Mouse (Mus musculus): ENCODE results near the gene Kalrn.

Kalrn gene

DNA sequence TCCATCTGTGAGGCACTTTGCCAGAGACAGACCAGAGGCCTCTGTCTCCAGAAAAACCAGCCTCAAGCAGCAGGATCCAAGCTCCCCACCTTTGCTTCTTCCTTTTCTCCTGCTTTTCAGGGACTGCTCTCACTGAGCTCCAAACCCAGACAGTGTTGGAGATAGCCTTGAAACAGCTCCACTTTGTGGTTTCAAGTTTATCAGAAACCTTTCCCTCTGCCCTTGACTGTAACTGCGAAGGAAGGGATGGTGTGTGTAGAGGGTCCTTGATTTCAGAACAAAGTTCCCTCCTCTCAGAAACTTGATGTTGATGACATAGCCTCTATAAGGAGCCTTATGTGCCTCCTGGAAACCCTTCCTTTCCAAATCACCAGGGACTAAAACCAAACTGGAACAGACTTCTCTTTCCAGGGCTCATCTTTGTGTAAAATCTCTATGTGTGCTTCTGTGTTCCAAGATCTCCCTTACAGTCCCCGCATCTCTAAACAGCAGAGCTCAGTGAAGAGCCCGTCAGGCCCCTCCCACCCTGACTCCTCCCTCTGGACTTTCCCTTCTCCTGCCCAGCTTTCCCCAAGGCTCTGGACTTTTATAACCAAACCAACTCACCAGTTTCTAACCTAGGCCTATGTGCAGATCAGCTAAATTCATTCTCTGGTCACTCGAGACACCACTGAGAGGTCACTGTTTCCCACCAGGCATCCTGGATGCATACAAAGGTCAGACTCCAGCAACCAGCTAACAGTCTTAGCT is 415.8 kb downstream of the Kalrn start:
- peak; percentile 61 for DNase-seq

DNA sequence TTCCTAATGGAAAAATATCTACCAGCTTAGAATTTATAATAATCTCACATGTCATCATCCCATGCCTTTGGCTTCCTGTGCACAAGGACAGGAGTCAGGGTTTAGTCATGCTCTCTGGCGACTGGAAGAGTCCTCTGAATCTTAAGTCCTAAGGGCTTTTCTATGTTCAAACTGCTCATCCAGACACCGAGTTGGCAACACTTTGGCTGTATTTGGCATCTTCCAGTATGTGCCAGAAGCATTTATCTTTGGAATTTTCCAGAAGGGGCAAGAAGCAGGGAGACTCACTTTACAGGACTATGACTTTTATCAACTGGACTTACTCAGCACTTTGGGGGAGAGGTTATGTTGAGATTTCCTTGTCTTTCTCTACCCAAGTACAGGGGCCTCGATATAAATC is 417.6 kb downstream of the Kalrn start:
- no peak for DNase-seq

DNA sequence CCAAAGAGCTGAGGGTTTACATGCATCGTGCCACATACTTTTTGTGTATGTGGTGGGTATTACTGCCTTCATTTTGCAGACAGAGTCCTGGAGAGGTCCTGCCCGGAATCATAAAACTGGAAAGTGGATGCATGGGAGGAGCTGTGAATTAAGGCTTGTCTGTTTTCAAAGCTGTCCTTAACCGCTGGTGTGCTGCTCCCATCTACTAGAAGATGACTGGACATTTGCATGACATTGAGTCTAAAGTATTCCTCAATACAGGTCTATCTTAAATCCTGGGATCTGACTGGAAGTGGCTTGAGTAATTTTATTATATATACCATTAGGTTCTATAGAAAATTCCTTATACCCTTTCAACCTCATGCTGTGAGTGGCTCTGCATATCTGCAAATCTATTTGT is 418.4 kb downstream of the Kalrn start:
- DNase-seq: no peak

DNA sequence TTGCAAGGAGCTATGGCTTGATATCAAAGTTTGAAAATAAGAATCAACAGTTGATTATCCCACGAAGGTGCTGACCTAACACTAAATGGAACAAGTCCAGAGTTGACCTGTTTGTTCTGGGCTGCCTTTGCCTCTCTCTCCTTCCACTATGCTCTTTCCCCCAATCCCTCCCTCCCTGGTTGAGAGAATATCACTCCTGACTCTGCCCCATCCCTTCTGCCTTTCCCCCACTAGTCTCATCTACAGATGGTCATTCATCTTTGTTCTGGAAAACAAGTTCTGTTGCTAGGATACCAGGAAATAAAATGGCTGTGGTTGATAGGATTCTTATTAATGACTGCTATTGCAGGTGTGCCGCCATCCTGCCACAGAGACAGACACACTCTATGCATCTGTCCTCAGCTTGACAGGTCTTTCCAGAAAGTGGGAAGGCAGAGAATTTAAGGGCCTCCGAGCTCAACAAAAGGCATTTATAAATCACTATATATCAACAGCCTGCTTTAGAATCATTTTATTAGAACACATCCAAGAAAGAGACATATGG is 421.7 kb downstream of the Kalrn start:
- no peak for DNase-seq

DNA sequence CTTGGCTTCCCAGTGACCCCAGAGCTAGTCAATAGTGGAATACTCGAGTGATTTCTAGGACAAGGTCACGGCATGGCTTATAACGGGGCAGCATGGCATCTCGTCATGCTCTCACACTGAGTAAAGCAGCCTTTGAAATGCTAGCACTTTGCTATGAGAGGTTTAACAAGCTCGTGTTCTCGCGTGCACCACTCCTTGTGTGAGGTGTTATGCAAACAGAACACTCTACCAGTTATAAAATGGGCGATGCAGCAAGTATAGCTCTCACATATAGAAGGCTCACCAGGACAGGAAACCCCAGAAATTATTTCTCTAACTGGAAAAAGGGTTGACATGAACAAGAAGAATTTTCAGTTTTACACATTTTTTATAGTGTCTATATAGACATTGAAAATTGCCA is 431.7 kb downstream of the Kalrn start:
- no peak for DNase-seq

DNA sequence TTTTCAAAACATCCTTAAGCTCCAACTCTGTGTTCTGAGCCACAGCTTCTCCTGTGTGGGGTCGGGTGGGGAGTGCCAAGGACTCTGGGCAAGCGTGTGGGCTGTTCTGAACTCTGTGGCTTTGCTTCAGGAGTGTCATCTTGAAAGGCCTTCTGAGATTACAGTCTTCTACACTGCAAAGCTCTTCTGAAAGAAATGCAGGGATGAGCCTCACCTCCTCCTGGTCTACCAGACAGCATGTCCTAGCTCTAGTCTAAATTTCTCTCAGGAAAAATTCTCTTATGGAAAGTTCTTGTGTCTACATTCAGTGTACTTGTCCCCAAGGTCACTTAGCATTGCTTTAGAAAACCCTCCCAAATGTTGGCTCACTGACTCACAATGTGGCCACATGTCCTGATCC is 438.3 kb downstream of the Kalrn start:
- DNase-seq: no peak

DNA sequence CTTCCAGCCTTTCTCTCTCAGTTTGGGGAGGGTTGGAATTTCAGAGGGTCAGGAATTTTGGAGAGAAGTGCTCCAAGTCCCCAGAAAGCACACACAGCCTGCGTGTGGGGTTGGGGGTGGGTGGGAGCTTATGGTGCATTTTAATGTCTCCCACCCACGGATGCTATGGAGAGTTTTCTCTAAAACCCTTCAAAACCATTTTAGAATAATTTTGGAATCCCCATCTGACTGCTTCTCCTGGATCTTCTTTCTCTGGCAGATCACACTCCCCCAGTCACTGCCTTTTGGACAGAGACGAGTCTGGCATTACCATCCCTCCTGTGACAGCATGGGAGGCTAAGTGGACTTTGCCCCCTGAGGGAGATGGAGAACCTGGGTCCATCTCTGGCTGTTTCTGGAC is 438.7 kb downstream of the Kalrn start:
- DNase-seq: no peak

DNA sequence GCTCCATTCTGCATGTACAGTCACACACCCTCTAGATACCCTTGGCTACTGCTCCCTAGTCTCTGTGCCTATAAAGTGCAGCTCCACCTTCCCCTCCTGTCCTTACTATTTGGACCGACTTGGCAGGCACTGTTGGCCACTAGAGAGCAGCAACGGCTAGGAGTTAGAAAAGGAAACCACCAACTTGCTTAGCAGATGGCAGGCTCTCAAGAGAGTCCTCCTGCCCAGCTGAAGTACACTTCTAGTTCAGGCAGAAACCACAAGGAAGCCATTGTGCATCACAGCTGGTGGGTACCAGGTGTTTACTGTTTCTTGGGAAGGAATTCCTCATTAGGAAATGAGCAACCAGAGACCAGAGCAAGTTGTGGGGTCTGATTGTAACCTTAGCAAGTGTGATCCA is 447.7 kb downstream of the Kalrn start:
- peak; percentile 58 for DNase-seq

DNA sequence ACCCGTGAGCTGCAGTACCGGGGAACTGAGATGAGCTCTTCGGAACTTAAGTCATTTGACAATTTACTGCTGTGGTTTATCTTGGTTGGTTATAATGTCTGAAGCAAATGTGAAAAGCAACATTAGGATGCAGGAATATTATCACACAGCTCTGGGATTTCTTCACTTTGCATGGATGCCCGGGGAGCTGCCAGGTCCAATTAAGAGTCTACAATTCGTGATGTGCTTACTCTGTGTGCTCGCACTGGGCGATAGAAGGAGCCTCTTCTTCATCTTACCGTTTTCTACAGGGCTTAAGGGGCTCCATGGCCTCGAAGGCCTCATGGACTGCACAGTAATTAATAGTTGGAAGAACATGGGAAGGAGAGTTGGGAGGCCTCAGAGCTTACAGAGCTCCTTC is 450.8 kb downstream of the Kalrn start:
- no peak for DNase-seq

DNA sequence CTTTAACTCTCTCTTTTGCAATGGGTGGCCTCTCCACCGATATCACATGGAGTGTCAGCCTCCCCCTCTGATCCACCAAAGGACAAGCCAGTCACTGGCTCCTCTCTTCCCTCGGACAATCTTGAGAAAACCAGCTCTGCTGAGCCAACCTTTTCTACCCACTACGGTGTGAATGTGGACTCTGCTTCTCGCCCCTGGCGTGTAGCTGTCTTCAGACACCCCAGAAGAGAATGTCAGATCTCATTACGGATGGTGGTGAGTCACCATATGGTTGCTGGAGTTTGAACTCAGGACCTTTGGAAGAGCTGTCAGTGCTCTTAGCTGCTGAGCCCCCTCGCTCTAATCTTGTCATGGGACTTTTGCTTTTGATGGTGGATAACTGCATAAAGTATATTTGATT is 452.0 kb downstream of the Kalrn start:
- no peak for DNase-seq

DNA sequence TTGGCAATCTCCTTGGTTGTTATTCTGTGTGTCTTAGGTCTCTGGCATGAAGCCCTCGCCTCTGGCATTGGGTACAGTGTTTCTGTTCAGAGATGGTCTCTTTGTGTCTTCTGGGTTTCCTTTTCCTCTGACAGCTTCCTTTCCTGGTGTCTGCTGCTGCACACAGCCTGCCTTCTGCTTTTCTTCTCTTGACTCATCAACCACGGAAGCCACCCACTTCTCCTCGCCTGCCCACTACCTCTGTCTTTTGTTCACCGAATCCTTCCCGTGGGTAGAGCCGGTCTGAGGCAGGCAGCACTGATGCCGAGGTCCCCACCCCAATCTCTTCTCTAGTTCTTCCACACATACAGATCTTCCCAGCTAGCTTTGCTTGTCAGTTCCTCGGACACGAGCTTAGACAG is 452.5 kb downstream of the Kalrn start:
- DNase-seq: no peak

DNA sequence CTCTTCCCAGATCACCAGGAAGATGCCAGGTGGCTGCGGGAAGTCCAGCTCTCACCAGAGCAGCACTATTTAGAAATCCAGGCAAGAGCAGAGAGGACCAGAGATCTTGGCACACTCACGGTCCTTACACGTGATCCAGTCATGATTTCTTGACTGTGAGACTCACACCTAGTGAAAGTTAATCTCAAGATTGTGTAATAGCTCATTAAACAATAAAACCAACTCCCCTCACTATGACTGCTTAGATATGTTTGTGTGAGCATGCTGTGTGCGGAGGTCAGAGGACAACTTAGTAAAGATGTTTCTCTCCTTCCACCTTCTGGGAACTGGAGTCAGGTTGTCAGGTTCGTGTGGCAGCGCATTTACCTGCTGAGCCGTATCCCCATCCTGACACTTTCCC is 453.5 kb downstream of the Kalrn start:
- no peak for DNase-seq

DNA sequence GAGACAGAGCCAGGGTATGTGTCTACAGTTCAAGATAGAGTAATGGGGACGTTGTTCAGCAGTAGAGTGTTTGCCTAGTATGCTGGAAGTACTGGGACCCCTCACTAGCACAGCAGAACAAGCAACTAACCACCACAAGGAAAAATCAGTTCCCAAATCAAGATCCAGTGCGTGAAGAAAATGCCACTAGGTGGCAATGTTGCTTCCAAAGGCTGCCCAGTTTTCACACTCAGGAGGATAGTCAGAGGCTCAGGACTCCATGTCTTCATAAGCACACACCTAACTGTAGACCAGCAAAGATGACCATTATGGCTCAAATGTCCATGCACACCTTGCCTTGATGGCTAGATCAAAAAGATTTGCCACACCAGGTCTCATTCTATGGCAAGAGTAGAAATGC is 454.0 kb downstream of the Kalrn start:
- DNase-seq: no peak

DNA sequence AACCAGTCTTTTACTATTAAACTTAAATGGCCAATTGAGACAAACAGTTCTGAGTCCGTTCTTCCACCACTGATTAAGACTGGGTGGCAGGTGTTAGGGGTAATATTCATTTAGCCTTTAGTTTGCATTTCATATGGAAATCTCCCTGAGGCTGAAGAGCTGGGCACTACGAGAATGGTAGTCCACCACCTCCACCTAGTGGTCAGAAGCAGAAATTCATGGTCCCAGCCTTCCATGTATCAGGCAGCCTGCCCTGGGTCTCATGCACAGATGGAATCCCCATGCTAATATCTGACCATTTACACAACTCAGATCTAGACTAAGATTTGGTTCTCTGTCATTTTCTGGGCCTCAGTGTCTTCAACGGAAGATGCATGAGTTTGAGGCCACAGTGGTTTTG is 458.7 kb downstream of the Kalrn start:
- DNase-seq: peak; percentile 36

DNA sequence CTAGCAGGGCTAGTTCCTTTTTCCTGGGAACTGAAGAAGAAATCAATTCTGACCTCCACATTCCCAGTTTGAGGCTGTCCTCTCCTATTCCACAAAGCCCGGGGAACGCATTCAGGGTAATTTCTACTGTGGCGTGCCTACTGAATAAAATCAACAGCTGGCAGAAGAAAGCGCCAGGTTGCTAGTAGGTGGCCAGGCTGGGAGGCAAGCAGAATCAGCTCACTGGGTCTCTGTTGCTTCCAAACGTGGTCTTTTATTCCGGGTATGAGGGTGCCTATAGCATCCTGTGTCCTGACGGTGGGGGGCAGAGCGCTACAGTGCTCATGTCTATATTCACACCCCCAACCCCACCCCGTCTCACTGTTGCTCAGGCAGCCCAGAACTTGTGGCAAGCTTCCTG is 460.2 kb downstream of the Kalrn start:
- DNase-seq: no peak

DNA sequence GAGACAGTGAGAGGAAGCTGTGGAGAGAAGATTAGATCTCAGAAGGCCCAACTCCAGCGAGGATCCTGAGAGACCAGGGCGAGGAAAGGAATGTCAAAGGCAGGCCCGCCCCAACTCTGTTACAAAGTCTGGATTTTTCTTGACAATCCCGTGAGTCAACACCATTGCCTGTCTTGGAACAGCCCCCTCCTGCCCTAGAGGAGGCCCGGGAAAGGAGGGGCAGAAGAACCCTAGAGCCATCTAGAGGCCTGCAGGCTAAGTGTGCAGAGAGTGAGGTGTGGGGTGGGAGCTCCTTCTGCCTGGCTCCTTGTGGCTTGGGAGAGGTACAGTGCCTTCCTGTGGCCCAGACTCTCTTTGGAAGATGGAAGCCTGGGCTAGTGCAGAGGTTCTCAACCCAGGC is 460.8 kb downstream of the Kalrn start:
- no peak for DNase-seq

DNA sequence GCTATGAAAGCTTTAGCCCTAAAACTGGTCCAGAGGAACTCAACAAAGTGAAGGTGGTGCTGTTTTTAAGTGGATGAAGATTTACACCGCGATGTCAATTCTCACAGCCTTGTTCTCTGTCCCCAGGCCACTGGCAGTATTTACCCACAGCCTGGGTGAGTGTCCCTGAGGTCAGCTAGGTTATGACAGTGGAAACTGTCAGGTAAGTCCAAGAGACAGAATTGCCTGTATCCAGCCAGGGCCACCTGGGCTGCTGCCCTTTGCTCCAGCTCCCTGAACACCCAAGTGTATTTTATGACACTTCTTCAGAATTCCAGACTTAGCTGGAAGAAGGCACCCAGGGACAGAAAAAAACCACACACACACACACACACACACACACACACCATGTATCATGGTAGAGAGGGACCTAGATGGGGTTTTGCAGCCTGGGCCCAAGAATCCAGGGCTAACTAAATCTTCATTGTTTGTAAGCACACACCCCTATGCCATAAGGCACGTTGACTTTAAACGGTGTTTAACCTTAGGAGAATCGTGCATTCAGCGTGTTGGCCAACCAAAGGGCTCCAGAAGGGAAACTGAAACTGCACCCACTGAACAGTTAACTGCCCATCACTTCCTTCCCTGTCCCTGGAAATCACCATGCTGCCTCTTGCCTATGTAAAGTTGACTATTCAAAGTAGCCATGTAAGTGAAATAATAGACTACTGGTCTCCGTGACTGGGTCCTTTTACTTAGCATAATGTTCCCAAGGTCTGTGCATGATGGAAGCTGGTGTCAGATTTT is 462.3 kb downstream of the Kalrn start:
- no peak for DNase-seq

DNA sequence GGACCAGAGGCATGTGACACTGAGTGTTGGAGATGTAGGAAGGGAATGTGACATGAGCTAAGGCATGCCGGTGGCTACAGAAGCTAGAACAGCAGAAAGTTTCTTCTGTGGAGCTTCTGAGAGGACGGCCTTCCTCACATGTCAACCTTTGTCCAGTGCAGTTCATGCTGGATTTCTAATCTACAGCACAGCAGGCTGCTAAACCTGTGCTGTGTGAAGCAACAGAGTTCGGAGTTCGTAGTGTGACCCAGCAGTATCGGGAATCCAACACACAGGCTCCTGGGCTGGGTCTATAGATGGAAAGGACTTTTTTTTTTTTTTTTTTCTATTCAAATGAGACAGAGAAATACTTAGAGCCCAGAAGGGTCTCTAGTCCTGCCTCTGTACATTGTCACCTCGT is 468.9 kb downstream of the Kalrn start:
- DNase-seq: no peak

DNA sequence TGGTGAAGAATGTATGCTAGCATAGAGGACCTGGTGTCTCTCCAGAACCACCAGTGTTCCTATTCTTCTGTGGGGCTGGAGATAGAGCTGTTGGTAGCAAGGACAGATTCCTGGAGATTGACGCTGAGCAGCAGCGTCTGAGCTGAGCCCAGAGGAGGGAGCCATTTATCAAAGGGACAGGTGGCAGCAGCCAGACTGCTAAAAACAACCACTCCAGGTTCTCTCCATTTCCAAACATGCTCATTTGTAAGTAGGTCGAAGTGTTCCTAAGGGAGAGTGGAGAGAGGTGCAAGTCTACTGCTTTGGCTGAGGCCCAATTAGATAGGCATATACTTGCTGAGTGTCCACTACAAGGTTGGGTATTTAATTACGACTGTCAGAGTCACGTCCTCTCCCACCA is 470.6 kb downstream of the Kalrn start:
- no peak for DNase-seq

DNA sequence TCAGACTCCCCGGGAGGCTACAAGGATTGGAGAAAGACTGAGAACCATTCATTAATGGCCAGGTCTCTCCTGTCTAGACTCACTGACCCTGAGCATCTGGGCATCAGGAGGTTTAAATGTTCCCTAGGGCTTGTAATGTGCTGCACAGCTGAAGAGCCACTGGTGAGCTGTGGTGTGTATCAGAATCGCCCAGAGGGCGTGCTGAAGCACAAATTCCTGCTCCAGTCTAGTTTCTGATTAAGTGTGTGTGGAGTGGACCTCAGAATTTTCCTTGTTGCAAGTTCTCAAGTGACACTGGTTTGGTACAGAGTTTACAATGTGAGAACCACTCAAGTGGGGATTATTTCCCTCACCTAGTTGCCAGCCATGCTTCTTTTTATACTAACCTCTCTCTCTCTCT is 473.5 kb downstream of the Kalrn start:
- DNase-seq: no peak

DNA sequence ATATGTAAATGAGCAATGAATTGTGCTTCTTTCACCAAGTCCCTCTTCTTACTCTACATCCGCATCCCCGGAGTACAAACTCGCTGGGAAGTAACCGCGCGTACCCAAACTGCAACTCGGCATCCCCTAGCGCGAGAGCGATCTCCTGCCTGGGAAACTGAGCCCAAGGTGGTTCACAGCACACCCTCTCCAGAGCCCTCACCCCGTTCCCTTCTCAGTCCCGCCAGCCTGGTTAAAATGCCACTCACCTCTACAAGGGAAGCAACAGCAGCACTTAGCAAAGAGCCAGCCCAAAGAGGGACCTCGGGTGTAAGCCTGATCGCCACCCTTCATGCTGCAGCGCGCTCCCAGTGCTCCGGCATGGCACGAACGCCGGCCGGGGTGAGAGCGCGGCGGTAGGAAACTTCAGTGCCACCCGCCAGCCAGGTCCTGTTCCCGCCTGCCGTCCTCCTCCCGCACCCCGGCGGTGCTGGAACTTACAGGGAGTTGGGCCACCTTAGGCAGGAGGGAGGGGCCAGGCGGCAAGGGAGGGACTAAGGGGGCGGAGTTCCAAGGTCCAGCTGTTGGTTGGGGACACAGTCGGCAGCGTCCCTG is 477.7 kb downstream of the Kalrn start:
- peak; percentile 88 for DNase-seq

DNA sequence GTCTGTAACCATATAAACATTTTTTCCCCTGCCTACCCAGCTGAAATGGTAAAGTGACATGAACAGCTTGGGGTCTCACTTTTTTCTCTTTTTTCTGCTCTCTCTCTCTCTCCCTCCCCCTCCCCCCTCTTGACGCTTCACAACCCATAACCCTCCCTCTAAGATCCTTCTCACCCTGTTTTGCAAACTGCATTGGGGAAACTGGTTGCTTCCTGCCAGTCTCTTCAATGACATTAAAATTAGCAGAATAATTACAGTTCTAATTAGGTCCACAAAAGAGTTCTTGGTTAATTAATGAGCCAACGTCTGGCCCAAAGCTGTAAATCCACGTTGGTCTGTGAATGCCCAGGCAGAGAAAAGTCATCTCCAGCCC is 478.3 kb downstream of the Kalrn start:
- DNase-seq: no peak

DNA sequence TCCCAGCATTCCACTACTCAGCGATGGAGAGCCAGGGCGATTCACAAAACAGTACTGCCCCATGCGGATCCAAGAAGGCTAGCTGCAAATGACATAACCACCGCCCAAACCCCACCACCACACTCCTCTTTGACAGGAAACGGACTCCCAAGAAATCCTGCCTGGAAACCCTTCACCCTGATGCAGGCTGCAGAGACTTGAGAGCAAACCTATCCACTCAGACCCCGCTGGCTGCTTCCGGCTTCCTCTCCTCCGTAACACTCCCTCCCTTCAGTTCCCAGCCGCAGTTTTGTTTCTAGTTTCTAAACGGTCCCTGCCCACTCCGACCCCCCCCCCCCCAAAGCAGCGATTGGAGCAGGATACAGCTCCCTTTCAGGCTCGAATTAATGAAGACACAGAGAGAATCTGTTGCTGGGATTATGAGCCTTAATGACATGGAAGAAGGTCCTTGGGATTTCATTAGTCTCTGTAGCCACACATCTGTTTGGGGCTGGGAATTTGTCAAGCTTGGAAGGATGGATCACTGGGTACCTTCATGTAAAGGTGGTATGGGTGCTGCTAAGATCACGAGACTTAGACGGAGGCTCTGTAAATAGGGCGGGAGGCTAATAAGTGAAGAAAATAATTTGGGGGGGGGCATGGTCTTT is 478.8 kb downstream of the Kalrn start:
- peak; percentile 43 for DNase-seq

Data from kidney, adult 11 months (tissue).